Mouse (Mus musculus) right cerebral cortex, postnatal 4 days (tissue): Measurements from ENCODE around the gene Tnnt2.

Source experiments
- DNase-seq: peaks from one replicate; pipeline ENCODE4 v3.0.0-alpha.2; 2022

Tnnt2 gene

DNA sequence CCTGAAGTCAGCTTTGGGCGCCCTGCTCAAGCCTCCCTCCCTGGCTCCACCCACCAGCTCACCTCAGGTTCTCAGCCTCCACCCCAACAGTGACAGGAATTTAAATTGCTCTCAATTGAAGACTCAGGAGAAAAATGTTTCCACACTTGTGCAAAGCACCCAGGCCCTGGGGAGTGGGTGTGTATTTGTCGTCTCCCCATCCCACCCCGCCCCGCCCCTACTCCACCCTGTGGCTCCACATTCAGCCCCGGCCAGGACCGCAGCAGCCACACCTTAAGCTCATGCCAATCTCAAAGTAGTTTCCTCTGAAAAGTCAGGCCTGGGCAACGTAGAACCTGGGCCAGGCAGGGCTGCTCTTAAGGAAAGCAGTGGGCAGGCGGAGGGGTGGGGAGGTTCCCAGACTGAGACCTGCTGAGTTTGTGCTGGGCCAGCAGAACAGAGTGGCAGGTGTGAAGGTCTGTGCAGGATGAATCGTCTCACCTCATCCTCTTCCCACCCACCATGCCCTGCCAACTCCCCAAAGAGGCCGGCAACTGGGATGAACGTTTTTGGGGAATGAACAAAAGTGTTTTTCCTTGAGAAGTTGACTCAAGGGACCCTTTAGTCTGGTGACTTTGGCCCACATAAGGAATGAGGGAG is 21.1 kb downstream of the Tnnt2 start:
- no peak for DNase-seq

- DNase-seq, result no peak
Observed at GRCm38 (mm10) chr1:135858533-135858932, 22.4 kb downstream of the Tnnt2 start.

- no peak for DNase-seq
Observed at GRCm38 (mm10) chr1:135861091-135861490, 24.9 kb downstream of the Tnnt2 start.

DNA sequence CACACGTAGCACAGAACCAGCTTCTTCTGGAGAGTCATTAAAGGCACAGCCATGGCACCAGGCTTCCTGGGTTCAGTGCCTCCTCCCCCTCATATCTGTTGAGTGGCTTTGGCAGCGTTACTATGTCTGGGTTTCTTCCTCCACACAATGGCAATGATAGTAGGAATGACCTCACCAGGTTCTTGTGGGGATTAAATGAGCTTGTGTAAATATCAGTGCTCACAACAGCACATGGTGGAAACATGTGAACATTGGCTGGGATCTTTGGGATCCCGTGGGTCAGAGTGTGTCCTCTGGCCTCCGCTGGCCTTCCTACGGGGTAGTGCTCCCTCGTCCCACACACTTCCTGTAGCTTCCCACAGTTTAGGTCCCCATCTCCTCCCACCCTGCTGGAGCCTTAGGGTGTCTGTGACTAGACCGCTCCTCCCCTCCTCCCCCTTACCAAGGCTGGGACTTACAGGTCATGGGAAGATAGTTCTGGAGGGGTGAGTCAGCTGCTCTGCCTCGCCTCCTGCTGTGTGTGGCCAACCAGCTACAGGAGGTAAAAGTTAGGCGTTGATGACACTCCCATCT is 25.9 kb downstream of the Tnnt2 start:
- no peak for DNase-seq

DNA sequence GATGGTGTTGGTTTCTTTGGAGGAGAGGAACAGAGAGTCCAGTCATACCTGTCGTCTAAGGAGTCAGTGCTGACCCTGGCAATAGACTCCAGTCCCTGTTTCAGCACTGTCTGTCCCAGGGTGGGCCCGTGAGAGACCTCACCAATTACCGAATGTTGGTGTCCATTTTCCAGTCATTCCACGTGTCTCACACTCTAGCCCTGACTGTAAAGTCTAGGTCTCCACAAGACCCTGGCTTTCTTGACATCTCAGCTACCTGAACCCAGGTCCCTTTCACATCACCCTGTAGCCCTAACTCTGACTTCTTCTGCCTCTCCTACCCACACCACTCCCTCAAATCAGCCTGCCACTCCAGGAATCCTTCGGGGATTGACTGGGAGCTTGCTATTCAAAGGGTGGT is 26.4 kb downstream of the Tnnt2 start:
- no peak for DNase-seq

DNA sequence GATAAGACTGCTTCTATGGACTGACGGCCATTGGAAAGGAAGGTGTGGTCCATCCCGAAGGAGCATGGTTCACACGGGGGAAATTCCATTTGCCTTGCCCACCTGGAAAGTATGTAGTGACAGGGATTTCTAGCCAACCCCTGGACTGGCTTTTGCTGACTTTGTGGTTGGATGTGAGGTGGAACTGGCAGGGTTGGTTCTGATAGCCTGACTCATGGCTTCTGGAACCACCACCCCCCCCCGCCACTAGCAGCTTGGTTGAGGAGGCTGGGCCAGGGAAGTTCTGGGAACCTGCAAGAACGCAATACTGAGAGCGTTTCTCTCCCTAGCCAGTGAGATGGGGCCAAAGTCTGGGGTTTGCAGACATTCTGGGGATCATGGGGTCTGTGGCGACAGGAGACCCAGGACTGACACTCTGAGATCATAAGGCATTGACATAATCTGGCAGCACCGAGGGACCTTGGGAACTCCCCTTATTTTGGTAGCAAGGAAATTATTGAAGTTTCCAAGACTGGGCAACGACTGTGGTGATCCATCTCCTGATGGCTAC is 27.7 kb downstream of the Tnnt2 start:
- DNase-seq, result no peak

DNA sequence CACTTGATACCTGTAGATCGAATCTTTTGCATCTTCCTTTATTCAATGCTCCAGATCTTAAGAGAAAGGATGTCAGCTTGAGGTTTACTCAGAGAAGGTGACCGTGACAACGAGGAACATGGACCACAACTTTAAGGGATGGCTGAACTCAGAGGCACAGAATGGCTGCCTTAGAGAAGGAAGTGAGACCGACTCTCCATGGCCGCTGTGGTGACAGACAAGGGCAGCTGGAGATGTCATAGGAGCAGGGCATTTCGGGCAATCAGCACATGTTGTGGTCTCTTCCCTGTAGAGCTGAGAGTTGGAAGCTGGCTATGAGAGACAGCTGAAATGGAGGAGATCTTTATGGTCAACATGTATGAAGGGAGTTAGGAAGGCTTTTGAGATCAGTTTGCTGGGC is 28.7 kb downstream of the Tnnt2 start:
- DNase-seq, result no peak

DNA sequence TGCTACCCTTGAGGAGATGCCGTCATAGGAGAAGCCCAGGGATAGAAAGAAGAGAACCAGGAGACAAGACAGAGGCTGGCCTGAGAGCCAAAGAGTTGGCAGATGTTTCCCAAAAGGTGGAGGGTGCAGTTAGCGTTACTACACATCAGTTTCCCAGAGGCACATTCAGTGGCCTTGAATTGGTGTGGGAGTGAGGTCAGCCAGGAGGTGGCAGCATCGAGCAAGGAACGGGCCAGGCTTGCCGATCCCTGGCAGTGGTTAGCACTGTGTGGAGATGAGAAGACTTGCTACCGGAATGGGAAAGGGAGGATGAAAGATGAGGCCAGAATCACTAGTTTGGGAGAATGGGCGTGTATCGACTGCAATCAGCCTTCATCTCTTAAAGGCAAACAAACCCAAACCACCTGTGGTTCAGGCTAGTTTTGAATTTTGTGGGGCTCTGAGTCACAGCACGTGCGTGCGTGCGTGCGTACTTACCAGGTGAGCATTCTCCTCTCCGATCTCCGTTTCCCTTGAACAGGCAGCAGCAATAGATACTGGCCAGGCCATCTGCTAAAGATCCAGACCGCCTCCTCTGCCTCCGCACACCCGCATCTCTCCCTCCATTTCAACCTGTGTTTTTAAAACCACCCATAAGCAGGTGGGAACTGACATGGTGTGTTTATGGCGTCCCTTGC is 29.5 kb downstream of the Tnnt2 start:
- peak; percentile 91 for DNase-seq

DNA sequence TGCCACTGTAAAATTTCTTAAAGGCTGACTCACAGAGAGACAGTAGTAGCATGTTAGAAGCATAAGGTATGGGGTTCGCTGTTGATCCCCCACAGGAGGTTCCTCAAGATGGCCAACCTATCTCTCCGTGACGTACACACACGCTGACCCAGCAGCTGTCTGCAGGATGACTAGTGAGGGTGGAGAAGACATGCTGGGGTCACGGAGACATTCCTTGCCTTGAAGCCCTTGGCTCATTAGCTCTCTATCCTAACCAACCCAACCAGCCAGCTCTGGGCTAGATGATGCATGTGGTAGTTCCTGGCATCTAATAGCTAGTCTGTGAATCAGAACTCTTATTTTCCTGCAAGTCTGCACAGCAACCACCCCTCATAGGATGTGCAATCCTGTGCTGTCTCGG is 32.4 kb downstream of the Tnnt2 start:
- DNase-seq, result no peak

GRCm38 (mm10) chr1:135872991-135873390 is 36.8 kb downstream of the Tnnt2 start:
- no peak for DNase-seq

- DNase-seq, result no peak
Observed at GRCm38 (mm10) chr1:135877248-135877647, 41.1 kb downstream of the Tnnt2 start.

- peak; percentile 62 for DNase-seq
Observed at GRCm38 (mm10) chr1:135882385-135883109, 46.4 kb downstream of the Tnnt2 start.

DNA sequence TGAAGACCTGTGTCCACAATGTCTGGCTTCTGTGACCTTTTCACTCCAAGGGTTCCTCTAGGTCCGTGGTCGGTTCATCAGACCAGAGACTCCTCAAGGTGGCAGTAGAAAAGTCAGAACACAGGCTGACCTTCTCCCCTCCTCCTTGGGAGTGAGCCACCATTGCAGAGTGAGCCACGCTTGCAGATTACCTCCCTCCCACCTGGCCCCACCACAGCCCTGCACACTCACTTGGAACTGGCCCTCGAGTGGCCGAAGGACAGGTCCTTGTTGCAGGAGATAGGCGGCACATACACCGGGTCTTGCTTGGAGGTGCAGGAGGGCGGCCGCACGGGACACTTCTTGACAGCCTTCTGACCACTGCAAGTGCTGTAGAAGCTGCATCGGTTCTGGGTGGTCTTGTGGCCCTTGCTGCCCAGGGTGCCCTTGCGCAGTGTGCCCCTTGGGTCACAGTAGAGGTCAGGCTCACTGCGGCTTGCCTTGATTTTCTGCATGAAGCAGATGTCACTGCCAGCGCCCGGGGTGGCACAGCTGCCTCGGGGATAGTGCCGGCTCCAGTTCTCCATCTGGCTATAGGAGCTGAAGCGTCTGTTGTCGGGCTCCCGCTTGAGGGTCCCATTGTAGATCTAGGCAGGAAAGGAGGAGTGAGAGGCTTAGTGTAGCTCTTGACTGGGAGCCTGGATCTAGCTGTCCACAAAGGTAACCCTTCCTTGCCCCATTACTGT is 53.5 kb downstream of the Tnnt2 start:
- no peak for DNase-seq

DNA sequence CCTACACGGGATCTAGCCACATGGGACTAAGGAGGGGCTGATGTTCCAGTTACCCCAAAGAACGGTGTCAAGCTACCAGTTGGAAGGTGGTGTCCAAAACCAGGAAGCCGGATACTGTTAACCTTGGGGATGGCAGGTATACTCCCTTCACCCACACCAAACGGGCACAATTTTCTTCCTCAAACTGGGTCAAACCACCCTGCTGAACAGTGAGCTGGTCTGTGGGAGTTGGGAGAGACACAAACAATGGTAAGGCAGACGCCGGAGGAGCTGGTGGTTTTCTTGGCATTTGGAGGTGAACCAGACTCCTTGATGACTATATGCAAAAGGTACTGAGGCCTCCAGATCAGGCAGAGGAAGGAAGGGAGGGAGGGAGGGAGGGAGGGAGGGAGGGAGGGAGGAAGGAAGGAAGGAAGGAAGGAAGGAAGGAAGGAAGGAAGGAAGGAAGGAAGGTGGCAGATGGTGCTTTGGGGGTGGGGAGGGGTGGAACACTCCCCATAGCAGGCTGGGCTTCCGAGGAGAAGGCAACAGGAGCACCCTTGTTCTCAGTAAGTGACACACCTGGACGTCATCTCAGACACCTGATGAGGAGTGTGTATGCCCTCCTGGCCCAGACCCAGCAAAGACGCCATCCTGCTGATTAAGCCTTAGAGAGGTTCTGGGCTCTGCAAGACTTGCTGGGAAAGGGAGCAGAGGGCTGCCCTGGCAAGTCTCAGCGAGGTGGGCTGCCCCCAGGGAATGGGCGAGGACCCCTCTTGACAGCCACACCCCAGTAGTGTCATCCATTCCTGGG is 55.5 kb downstream of the Tnnt2 start:
- no peak for DNase-seq

- no peak for DNase-seq
Observed at GRCm38 (mm10) chr1:135892233-135892632, 56.1 kb downstream of the Tnnt2 start.

DNA sequence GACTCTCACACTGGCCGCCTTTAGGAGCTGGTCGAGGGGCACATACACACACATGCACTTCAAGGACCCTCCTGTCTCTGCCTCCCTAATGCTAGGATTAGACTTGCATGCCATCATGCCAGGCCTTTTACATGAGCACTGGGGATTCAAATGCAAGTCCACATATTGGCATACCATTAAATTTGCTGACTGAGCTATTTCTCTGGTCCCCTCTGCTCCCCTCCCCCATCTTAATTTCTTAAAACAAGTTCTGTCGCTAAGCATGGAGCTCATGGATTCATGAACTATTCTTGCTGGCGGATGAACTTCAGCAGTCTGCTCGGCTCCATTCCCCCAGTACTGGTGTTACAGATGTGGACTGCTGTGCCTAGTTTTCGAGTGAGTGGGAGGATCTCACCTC is 56.6 kb downstream of the Tnnt2 start:
- no peak for DNase-seq

GRCm38 (mm10) chr1:135893377-135893776 is 57.2 kb downstream of the Tnnt2 start:
- DNase-seq, result no peak

DNA sequence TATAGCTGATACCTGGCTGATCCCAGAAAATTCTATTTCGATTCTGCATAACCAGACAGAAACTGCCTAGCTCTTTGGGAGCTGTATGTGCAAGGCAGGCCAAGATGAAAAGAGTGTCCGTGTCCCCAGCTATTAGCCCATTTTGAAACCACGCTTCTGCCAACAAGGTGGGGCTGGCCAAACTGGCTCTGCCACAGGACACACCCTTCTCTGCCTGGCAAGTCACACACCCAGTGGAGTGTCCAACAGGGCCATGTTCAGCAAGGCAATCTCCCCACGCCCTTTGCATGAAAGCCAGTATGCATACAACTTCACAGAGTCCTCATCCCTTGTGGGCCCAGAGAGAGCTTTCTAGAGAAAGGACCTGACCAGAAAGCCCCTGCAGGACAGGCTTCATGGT is 59.2 kb downstream of the Tnnt2 start:
- no peak for DNase-seq

DNA sequence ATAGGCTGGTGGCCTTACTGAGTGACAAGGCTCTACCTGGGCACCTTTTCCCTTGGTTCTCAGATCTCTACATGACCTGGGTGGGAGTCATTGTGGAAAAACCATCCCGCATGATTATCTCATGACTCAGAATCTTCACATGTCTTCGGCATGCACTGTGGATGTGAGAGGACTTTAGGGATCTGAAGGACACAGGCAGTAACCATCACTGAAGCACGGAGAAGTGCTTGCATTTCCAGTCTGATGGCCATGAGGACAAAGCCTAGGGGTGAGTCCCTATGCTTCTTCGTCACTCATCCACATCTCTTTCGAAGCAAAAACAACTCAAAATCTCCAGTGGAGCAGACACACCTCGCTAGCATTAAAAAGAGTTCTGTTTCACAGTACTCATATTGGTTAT is 63.1 kb downstream of the Tnnt2 start:
- no peak for DNase-seq

- DNase-seq, result no peak
Observed at GRCm38 (mm10) chr1:135899991-135900515, 63.9 kb downstream of the Tnnt2 start.
